ENCODE assay signal across 19 mouse cellular contexts in genomic region chr6:142458010-142458409, GRCm38 (mm10). TPM values are rescaled to one million over a fixed set of nuclear protein-coding genes. Genes with fewer than 3 reads are reported as not detected.
A peak's percentile ranks its signal among the peaks of the same experiment; 100 is the strongest.
DNase-seq lines count a peak whose midpoint lies in the region; ATAC-seq lines count a peak whose summit lies in the region.
"Had no signal": no experiment of that assay in that cellular context is flagged by ENCODE, and none has a peak within 500 bp of the region (broad histone marks: within the 10 kb centered on the region; RNA-seq: fewer than 3 reads in every experiment).

No protein-coding gene starts in this region.

- no peak overlapping the region for H3K27ac ChIP-seq in midbrain, embryonic 11.5 days (ENCODE audit: low read depth, low read length)
- no peak overlapping the region for H3K27ac ChIP-seq in midbrain, embryonic 10.5 days (replicated peaks)
- H3K27ac ChIP-seq in hindbrain, embryonic 12.5 days, result no peak overlapping the region
- H3K27ac ChIP-seq in midbrain, embryonic 14.5 days (replicated peaks; ENCODE audit: low read depth, low read length), result no peak overlapping the region
- no peak overlapping the region for H3K27ac ChIP-seq in stomach, embryonic 16.5 days (ENCODE audit: low read length)
- H3K27ac ChIP-seq: limb, embryonic 13.5 days had no signal

- peaks cover 8% of the 10 kb centered on the region; the same call in 1 of the 2 replicates for H3K4me1 ChIP-seq in midbrain, embryonic 11.5 days (ENCODE audit: control insufficient read depth, insufficient read depth, low read length)
- H3K4me1 ChIP-seq in midbrain, embryonic 10.5 days, result peaks cover 26% of the 10 kb centered on the region
- peaks cover 10% of the 10 kb centered on the region for H3K4me1 ChIP-seq in hindbrain, embryonic 12.5 days
- H3K4me1 ChIP-seq in midbrain, embryonic 14.5 days (ENCODE audit: control insufficient read depth, insufficient read depth, low read length), result peaks cover 6% of the 10 kb centered on the region; the same call in 1 of the 2 replicates
- peaks cover 4% of the 10 kb centered on the region; the same call in 1 of the 2 replicates for H3K4me1 ChIP-seq in stomach, embryonic 16.5 days (ENCODE audit: control insufficient read depth, insufficient read depth, low read length)

- no peak overlapping the region for H3K4me2 ChIP-seq in midbrain, embryonic 11.5 days
- no peak overlapping the region for H3K4me2 ChIP-seq in hindbrain, embryonic 12.5 days (replicated peaks)
- no peak overlapping the region for H3K4me2 ChIP-seq in midbrain, embryonic 14.5 days (ENCODE audit: low read length)
- H3K4me2 ChIP-seq in stomach, embryonic 16.5 days (ENCODE audit: low read depth, low read length), result 0 out of 2 replicates have a peak overlapping the region, but pooled peaks have one; percentile 21
- H3K4me2 ChIP-seq: limb, embryonic 13.5 days had no signal

- H3K27me3 ChIP-seq in midbrain, embryonic 11.5 days (ENCODE audit: control insufficient read depth, insufficient read depth, low read length), result no peaks in the 10 kb centered on the region; the same call in 1 of the 2 replicates
- no peaks in the 10 kb centered on the region for H3K27me3 ChIP-seq in midbrain, embryonic 10.5 days (ENCODE audit: low read depth, poor library complexity, severe bottlenecking)
- no peaks in the 10 kb centered on the region for H3K27me3 ChIP-seq in hindbrain, embryonic 12.5 days
- H3K27me3 ChIP-seq in midbrain, embryonic 14.5 days (ENCODE audit: control insufficient read depth, insufficient read depth, low read length), result no peaks in the 10 kb centered on the region
- no peaks in the 10 kb centered on the region for H3K27me3 ChIP-seq in stomach, embryonic 16.5 days (ENCODE audit: control insufficient read depth, insufficient read depth, low read length)

- H3K9ac ChIP-seq in midbrain, embryonic 11.5 days (ENCODE audit: low read length), result no peak overlapping the region
- no peak overlapping the region for H3K9ac ChIP-seq in hindbrain, embryonic 12.5 days
- H3K9ac ChIP-seq in midbrain, embryonic 14.5 days (replicated peaks; ENCODE audit: low read length), result no peak overlapping the region
- no peak overlapping the region for H3K9ac ChIP-seq in stomach, embryonic 16.5 days (ENCODE audit: low read length)
- H3K9ac ChIP-seq: limb, embryonic 13.5 days; liver, postnatal 0 days had no signal

- no peak for DNase-seq in midbrain, embryonic 11.5 days (ENCODE audit: low spot score, missing footprints)
- no peak for DNase-seq in midbrain, embryonic 10.5 days (ENCODE audit: low spot score)
- DNase-seq in midbrain, embryonic 14.5 days, result peak; percentile 51
- DNase-seq in cerebellum, adult 18-20 months, result no peak
- DNase-seq in left cerebral cortex, adult 18-20 months (ENCODE audit: low spot score in 2 of 2), result no peak
- no peak for DNase-seq in thymus, postnatal 4 days
- DNase-seq: cerebellum, adult 11-12 months; heart, postnatal 14 days; kidney, adult 18-20 months; kidney, postnatal 25 days; liver, postnatal 0 days; lung, postnatal 4 days had no signal

- H3K9me3 ChIP-seq in midbrain, embryonic 11.5 days (ENCODE audit: control insufficient read depth, low read length), result no peaks in the 10 kb centered on the region
- H3K9me3 ChIP-seq in midbrain, embryonic 10.5 days (replicated peaks), result no peaks in the 10 kb centered on the region
- no peaks in the 10 kb centered on the region for H3K9me3 ChIP-seq in hindbrain, embryonic 12.5 days (replicated peaks)
- no peaks in the 10 kb centered on the region for H3K9me3 ChIP-seq in midbrain, embryonic 14.5 days (ENCODE audit: control insufficient read depth, low read length)
- H3K9me3 ChIP-seq in stomach, embryonic 16.5 days (replicated peaks; ENCODE audit: control insufficient read depth, low read length), result no peaks in the 10 kb centered on the region
- H3K9me3 ChIP-seq: limb, embryonic 13.5 days had no signal

- H3K4me3 ChIP-seq in midbrain, embryonic 11.5 days (ENCODE audit: low read depth, low read length), result no peak overlapping the region
- H3K4me3 ChIP-seq in midbrain, embryonic 10.5 days, result no peak overlapping the region
- no peak overlapping the region for H3K4me3 ChIP-seq in hindbrain, embryonic 12.5 days
- H3K4me3 ChIP-seq in midbrain, embryonic 14.5 days (replicated peaks; ENCODE audit: low read depth, low read length), result no peak overlapping the region
- H3K4me3 ChIP-seq in stomach, embryonic 16.5 days (replicated peaks; ENCODE audit: low read length), result no peak overlapping the region
- H3K4me3 ChIP-seq: limb, embryonic 13.5 days had no signal

- no peaks in the 10 kb centered on the region for H3K36me3 ChIP-seq in midbrain, embryonic 11.5 days (ENCODE audit: control insufficient read depth, insufficient read depth, low read length)
- no peaks in the 10 kb centered on the region for H3K36me3 ChIP-seq in midbrain, embryonic 10.5 days
- no peaks in the 10 kb centered on the region for H3K36me3 ChIP-seq in hindbrain, embryonic 12.5 days
- no peaks in the 10 kb centered on the region for H3K36me3 ChIP-seq in midbrain, embryonic 14.5 days (ENCODE audit: control insufficient read depth, insufficient read depth, low read length)
- no peaks in the 10 kb centered on the region for H3K36me3 ChIP-seq in stomach, embryonic 16.5 days (ENCODE audit: control insufficient read depth, insufficient read depth, low read length)
- H3K36me3 ChIP-seq: limb, embryonic 13.5 days had no signal

- WGBS in midbrain, embryonic 11.5 days, result 32% methylated on average over 7 of the region's 7 CpGs
- 49% methylated on average over 7 of the region's 7 CpGs for WGBS in midbrain, embryonic 10.5 days
- WGBS in hindbrain, embryonic 12.5 days, result 39% methylated on average over 7 of the region's 7 CpGs
- WGBS in midbrain, embryonic 14.5 days, result 24% methylated on average over 7 of the region's 7 CpGs
- WGBS in stomach, embryonic 16.5 days, result 32% methylated on average over 7 of the region's 7 CpGs

- peak; percentile 82 for ATAC-seq in midbrain, embryonic 11.5 days (ENCODE audit: low FRiP score)
- peak; percentile 64 for ATAC-seq in hindbrain, embryonic 12.5 days (ENCODE audit: low FRiP score)
- peak; percentile 35; the same call in 1 of the 2 replicates for ATAC-seq in midbrain, embryonic 14.5 days (ENCODE audit: low FRiP score, low TSS enrichment)
- no peak for ATAC-seq in stomach, embryonic 16.5 days (ENCODE audit: insufficient read depth, low FRiP score)
- ATAC-seq: liver, postnatal 0 days had no signal

RNA-seq across cellular contexts. Expression of gene Gys2, which starts 14.9 kb away (rescaled TPM):
- 0.12 and 0.14 TPM in 2 replicates for polyA plus RNA-seq in midbrain, embryonic 11.5 days (2014; fragmentation: Nextera tagmentation; extraction: Ambion mirVana)
- 0.07 and 0.11 TPM in 2 replicates for polyA plus RNA-seq in midbrain, embryonic 10.5 days (2016; fragmentation: Nextera tagmentation; extraction: Ambion mirVana)
- 0.50 TPM in 1 of 2 replicates, not detected in the other for polyA plus RNA-seq in hindbrain, embryonic 12.5 days (2016; fragmentation: Nextera tagmentation; extraction: Ambion mirVana)
- polyA plus RNA-seq in midbrain, embryonic 14.5 days (2014; fragmentation: Nextera tagmentation; extraction: Ambion mirVana), result not detected in 2 replicates
- 2.7 and 3.4 TPM in 2 replicates for polyA plus RNA-seq in stomach, embryonic 16.5 days (2015; fragmentation: Nextera tagmentation; extraction: Ambion mirVana)
- not detected for total RNA-seq in left cerebral cortex, adult 18-20 months (2021)
- total RNA-seq: ES-E14 had no signal
- polyA plus RNA-seq: C2C12; embryonic facial prominence, embryonic 11.5 days; limb, embryonic 13.5 days had no signal

RNA-seq across cellular contexts. Expression of gene Spx, which starts 44.8 kb away (rescaled TPM):
- polyA plus RNA-seq in midbrain, embryonic 11.5 days (2014; fragmentation: Nextera tagmentation; extraction: Ambion mirVana), result 2.1 and 2.4 TPM in 2 replicates
- 0.79 and 1.6 TPM in 2 replicates for polyA plus RNA-seq in midbrain, embryonic 10.5 days (2016; fragmentation: Nextera tagmentation; extraction: Ambion mirVana)
- polyA plus RNA-seq in hindbrain, embryonic 12.5 days (2016; fragmentation: Nextera tagmentation; extraction: Ambion mirVana), result 2.9 and 6.9 TPM in 2 replicates
- 9.8 and 10.0 TPM in 2 replicates for polyA plus RNA-seq in midbrain, embryonic 14.5 days (2014; fragmentation: Nextera tagmentation; extraction: Ambion mirVana)
- polyA plus RNA-seq in stomach, embryonic 16.5 days (2015; fragmentation: Nextera tagmentation; extraction: Ambion mirVana), result 0.41 and 0.67 TPM in 2 replicates
- 1 to 10 TPM; 1.6 to 2.0 TPM for total RNA-seq in left cerebral cortex, adult 18-20 months (2021)
- total RNA-seq: gastrocnemius, adult 18-20 months; heart, postnatal 14 days had no signal

RNA-seq across cellular contexts. Expression of gene Ldhb, which starts 49.7 kb away (rescaled TPM):
- polyA plus RNA-seq in midbrain, embryonic 11.5 days (2014; fragmentation: Nextera tagmentation; extraction: Ambion mirVana), result 363 and 385 TPM in 2 replicates
- polyA plus RNA-seq in midbrain, embryonic 10.5 days (2016; fragmentation: Nextera tagmentation; extraction: Ambion mirVana), result 324 and 380 TPM in 2 replicates
- 385 and 413 TPM in 2 replicates for polyA plus RNA-seq in hindbrain, embryonic 12.5 days (2016; fragmentation: Nextera tagmentation; extraction: Ambion mirVana)
- polyA plus RNA-seq in midbrain, embryonic 14.5 days (2014; fragmentation: Nextera tagmentation; extraction: Ambion mirVana), result 486 and 524 TPM in 2 replicates
- 156 and 159 TPM in 2 replicates for polyA plus RNA-seq in stomach, embryonic 16.5 days (2015; fragmentation: Nextera tagmentation; extraction: Ambion mirVana)
- total RNA-seq in left cerebral cortex, adult 18-20 months (2021), result 100 to 1,000 TPM; 874 to 889 TPM
